22 mouse cellular contexts compared by ENCODE assay signal in genomic region chr10:13209930-13210637, GRCm38 (mm10). TPM values are rescaled to one million over a fixed set of nuclear protein-coding genes. Genes with fewer than 3 reads are reported as not detected.
DNase-seq lines count a peak whose midpoint lies in the region; ATAC-seq and TF ChIP-seq lines count a peak whose summit lies in the region.
"Had no signal": no experiment of that assay in that cellular context is flagged by ENCODE, and none has a peak within 500 bp of the region (broad histone marks: within the 10 kb centered on the region; RNA-seq: fewer than 3 reads in every experiment).

No protein-coding gene starts in this region.

- no peak overlapping the region for H3K9ac ChIP-seq in heart, embryonic 14.5 days (ENCODE audit: low read length)
- H3K9ac ChIP-seq in lung, embryonic 14.5 days = no peak overlapping the region
- H3K9ac ChIP-seq in intestine, embryonic 14.5 days (ENCODE audit: low read length) = no peak overlapping the region
- H3K9ac ChIP-seq in stomach, embryonic 16.5 days (ENCODE audit: low read length) = no peak overlapping the region
- H3K9ac ChIP-seq: embryonic facial prominence, embryonic 12.5 days; forebrain, postnatal 0 days had no signal

- no peaks in the 10 kb centered on the region for H3K9me3 ChIP-seq in heart, embryonic 14.5 days (ENCODE audit: control insufficient read depth, low read length)
- no peaks in the 10 kb centered on the region for H3K9me3 ChIP-seq in lung, embryonic 14.5 days (ENCODE audit: low read depth, low read length)
- H3K9me3 ChIP-seq in intestine, embryonic 14.5 days (ENCODE audit: control insufficient read depth, low read length) = no peaks in the 10 kb centered on the region
- no peaks in the 10 kb centered on the region for H3K9me3 ChIP-seq in stomach, embryonic 16.5 days (replicated peaks; ENCODE audit: control insufficient read depth, low read length)
- H3K9me3 ChIP-seq: embryonic facial prominence, embryonic 12.5 days; midbrain, embryonic 10.5 days had no signal

- H3K27me3 ChIP-seq in heart, embryonic 14.5 days (ENCODE audit: control insufficient read depth, insufficient read depth, low read length) = no peaks in the 10 kb centered on the region
- H3K27me3 ChIP-seq in lung, embryonic 14.5 days (ENCODE audit: insufficient read depth, low read length) = no peaks in the 10 kb centered on the region
- H3K27me3 ChIP-seq in intestine, embryonic 14.5 days (replicated peaks; ENCODE audit: control insufficient read depth, insufficient read depth, low read length) = no peaks in the 10 kb centered on the region
- no peaks in the 10 kb centered on the region for H3K27me3 ChIP-seq in stomach, embryonic 16.5 days (ENCODE audit: control insufficient read depth, insufficient read depth, low read length)
- no peaks in the 10 kb centered on the region for H3K27me3 ChIP-seq in cerebellum, adult 2 months (ENCODE audit: control insufficient read depth, insufficient read depth, low read length)
- H3K27me3 ChIP-seq: embryonic facial prominence, embryonic 12.5 days had no signal

- H3K4me2 ChIP-seq in heart, embryonic 14.5 days (ENCODE audit: low read length) = no peak overlapping the region
- no peak overlapping the region for H3K4me2 ChIP-seq in lung, embryonic 14.5 days
- H3K4me2 ChIP-seq in intestine, embryonic 14.5 days (ENCODE audit: low read length) = no peak overlapping the region
- no peak overlapping the region for H3K4me2 ChIP-seq in stomach, embryonic 16.5 days (ENCODE audit: low read depth, low read length)
- H3K4me2 ChIP-seq: embryonic facial prominence, embryonic 12.5 days had no signal

- TF ChIP-seq CTCF in lung, embryonic 14.5 days (IDR thresholded peaks at IDR 0.05; ENCODE audit: low read depth) = no peak
- TF ChIP-seq CTCF in lung, adult 2 months (IDR thresholded peaks at IDR 0.05; ENCODE audit: insufficient read depth, low read length) = no peak
- TF ChIP-seq CTCF in cerebellum, adult 2 months (IDR thresholded peaks at IDR 0.05; ENCODE audit: borderline replicate concordance, insufficient read depth, low read depth, low read length) = no peak

- 0 out of 4 replicates have a peak overlapping the region, but pooled peaks have one; percentile 17 to 29 for H3K27ac ChIP-seq in heart, embryonic 14.5 days (replicated peaks in 1 of 2; ENCODE audit: control insufficient read depth in 1 of 2, insufficient read depth in 1 of 2, low read depth in 2 of 2, low read length in 2 of 2)
- peak overlapping the region; percentile 69 for H3K27ac ChIP-seq in lung, embryonic 14.5 days (ENCODE audit: low read depth)
- H3K27ac ChIP-seq in intestine, embryonic 14.5 days (ENCODE audit: low read depth) = peak overlapping the region; percentile 62
- H3K27ac ChIP-seq in stomach, embryonic 16.5 days (ENCODE audit: low read length) = peak overlapping the region; percentile 65
- H3K27ac ChIP-seq in cerebellum, adult 2 months (ENCODE audit: insufficient read depth, low read length) = no peak overlapping the region
- H3K27ac ChIP-seq: embryonic facial prominence, embryonic 12.5 days; midbrain, embryonic 10.5 days had no signal

- peaks cover 6 to 32% of the 10 kb centered on the region in 2 experiments for H3K4me1 ChIP-seq in heart, embryonic 14.5 days (ENCODE audit: control insufficient read depth in 2 of 2, insufficient read depth in 2 of 2, low read length in 2 of 2)
- H3K4me1 ChIP-seq in lung, embryonic 14.5 days (ENCODE audit: insufficient read depth) = peaks cover 29% of the 10 kb centered on the region
- no peaks in the 10 kb centered on the region; the same call in 1 of the 2 replicates for H3K4me1 ChIP-seq in lung, adult 2 months (ENCODE audit: control insufficient read depth, insufficient read depth, low read length)
- peaks cover 28% of the 10 kb centered on the region for H3K4me1 ChIP-seq in intestine, embryonic 14.5 days (replicated peaks; ENCODE audit: control insufficient read depth, insufficient read depth, low read length)
- peaks cover 19% of the 10 kb centered on the region; the same call in 1 of the 2 replicates for H3K4me1 ChIP-seq in stomach, embryonic 16.5 days (ENCODE audit: control insufficient read depth, insufficient read depth, low read length)
- no peaks in the 10 kb centered on the region for H3K4me1 ChIP-seq in cerebellum, adult 2 months (ENCODE audit: control insufficient read depth, insufficient read depth, low read length)
- H3K4me1 ChIP-seq: embryonic facial prominence, embryonic 12.5 days; midbrain, embryonic 10.5 days had no signal

- peaks cover 8% of the 10 kb centered on the region; the same call in 1 of the 2 replicates for H3K36me3 ChIP-seq in heart, embryonic 14.5 days (ENCODE audit: control insufficient read depth, insufficient read depth, low read length)
- H3K36me3 ChIP-seq in lung, embryonic 14.5 days (ENCODE audit: insufficient read depth) = 0 out of 2 replicates have a peak, but pooled peaks cover 4% of the 10 kb centered on the region
- H3K36me3 ChIP-seq in intestine, embryonic 14.5 days (ENCODE audit: control insufficient read depth, insufficient read depth, low read length) = no peaks in the 10 kb centered on the region
- no peaks in the 10 kb centered on the region for H3K36me3 ChIP-seq in stomach, embryonic 16.5 days (ENCODE audit: control insufficient read depth, insufficient read depth, low read length)
- H3K36me3 ChIP-seq: embryonic facial prominence, embryonic 12.5 days had no signal

- ATAC-seq in heart, embryonic 14.5 days (ENCODE audit: insufficient number of reproducible peaks, insufficient read depth, low FRiP score, low read depth) = no peak
- peak; percentile 91 for ATAC-seq in lung, embryonic 14.5 days (ENCODE audit: insufficient read depth)
- ATAC-seq in intestine, embryonic 14.5 days (replicated peaks; ENCODE audit: low FRiP score, low TSS enrichment, low read depth) = peak; percentile 73
- ATAC-seq in stomach, embryonic 16.5 days (ENCODE audit: insufficient read depth, low FRiP score) = peak; percentile 65
- ATAC-seq: forebrain, postnatal 0 days had no signal

- no peak for TF ChIP-seq POLR2A in lung, adult 2 months (IDR thresholded peaks at IDR 0.05; ENCODE audit: borderline replicate concordance, extremely low read depth, low read depth, low read length)
- TF ChIP-seq POLR2A in cerebellum, adult 2 months (IDR thresholded peaks at IDR 0.05; ENCODE audit: borderline replicate concordance, insufficient read depth, low read length) = no peak

- H3K4me3 ChIP-seq in heart, embryonic 14.5 days (ENCODE audit: control insufficient read depth in 1 of 2, insufficient read depth in 1 of 2, low read depth in 1 of 2, low read length in 2 of 2) = no peak overlapping the region
- H3K4me3 ChIP-seq in lung, embryonic 14.5 days (ENCODE audit: low read depth, low read length) = no peak overlapping the region
- H3K4me3 ChIP-seq in lung, adult 2 months (replicated peaks; ENCODE audit: extremely low read depth, low read depth, low read length) = no peak overlapping the region
- H3K4me3 ChIP-seq in intestine, embryonic 14.5 days (ENCODE audit: low read depth, low read length) = no peak overlapping the region
- H3K4me3 ChIP-seq in stomach, embryonic 16.5 days (replicated peaks; ENCODE audit: low read length) = no peak overlapping the region
- H3K4me3 ChIP-seq in cerebellum, adult 2 months (replicated peaks; ENCODE audit: insufficient read depth, low read depth, low read length) = no peak overlapping the region
- H3K4me3 ChIP-seq: embryonic facial prominence, embryonic 12.5 days; midbrain, embryonic 10.5 days had no signal

- intact Hi-C loops in heart, postnatal 14 days (cut with DNase I) = no loop called here

- no peak for DNase-seq in heart, postnatal 14 days
- DNase-seq in lung, embryonic 14.5 days = peak; percentile 83
- DNase-seq in lung, adult 2 months = no peak
- DNase-seq in intestine, embryonic 14.5 days (ENCODE audit: low spot score) = peak; percentile 63
- DNase-seq in cerebellum, adult 2 months = no peak
- DNase-seq: adrenal gland, postnatal 25 days; B cell, adult 2 months; cerebellum, adult 18-20 months; forebrain, postnatal 0 days; liver; right cerebral cortex, postnatal 25 days; thymus, postnatal 4 days had no signal

- 29% methylated on average over 8 of the region's 8 CpGs for WGBS in heart, embryonic 14.5 days
- WGBS in lung, embryonic 14.5 days = 15% methylated on average over 8 of the region's 8 CpGs
- 31% methylated on average over 8 of the region's 8 CpGs for WGBS in lung, adult 2 months
- 27% methylated on average over 8 of the region's 8 CpGs for WGBS in intestine, embryonic 14.5 days
- WGBS in stomach, embryonic 16.5 days = 20% methylated on average over 8 of the region's 8 CpGs
- 75% methylated on average over 8 of the region's 8 CpGs for WGBS in cerebellum, adult 2 months

RNA-seq across cellular contexts. Expression of gene Ltv1, which starts 17.1 kb away (rescaled TPM):
- polyA plus RNA-seq in heart, embryonic 14.5 days (2014; fragmentation: Nextera tagmentation; extraction: Ambion mirVana) = 46.8 and 48.8 TPM in 2 replicates
- total RNA-seq in heart, postnatal 14 days (2021) = 10 to 100 TPM; 19.9 to 20.1 TPM
- 81.7 and 83.8 TPM in 2 replicates for polyA plus RNA-seq in lung, embryonic 14.5 days (2014; fragmentation: Nextera tagmentation; extraction: Ambion mirVana)
- 7.3 and 12.2 TPM in 2 replicates for polyA plus RNA-seq in lung, adult 2 months (2012; rRNA removed)
- 80.1 and 87.2 TPM in 2 replicates for polyA plus RNA-seq in intestine, embryonic 14.5 days (2014; fragmentation: Nextera tagmentation; extraction: Ambion mirVana)
- 76.3 and 77.5 TPM in 2 replicates for polyA plus RNA-seq in stomach, embryonic 16.5 days (2015; fragmentation: Nextera tagmentation; extraction: Ambion mirVana)
- polyA plus RNA-seq in cerebellum, adult 2 months (2012; rRNA removed) = 23.5 and 25.8 TPM in 2 replicates

RNA-seq across cellular contexts. Expression of gene Zc2hc1b, which starts 32.3 kb away (rescaled TPM):
- polyA plus RNA-seq in heart, embryonic 14.5 days (2014; fragmentation: Nextera tagmentation; extraction: Ambion mirVana) = not detected in 2 replicates
- not detected for total RNA-seq in heart, postnatal 14 days (2021)
- polyA plus RNA-seq in lung, embryonic 14.5 days (2014; fragmentation: Nextera tagmentation; extraction: Ambion mirVana) = not detected in 2 replicates
- polyA plus RNA-seq in lung, adult 2 months (2012; rRNA removed) = not detected in 2 replicates
- not detected in 2 replicates for polyA plus RNA-seq in intestine, embryonic 14.5 days (2014; fragmentation: Nextera tagmentation; extraction: Ambion mirVana)
- not detected in 2 replicates for polyA plus RNA-seq in stomach, embryonic 16.5 days (2015; fragmentation: Nextera tagmentation; extraction: Ambion mirVana)
- not detected in 2 replicates for polyA plus RNA-seq in cerebellum, adult 2 months (2012; rRNA removed)
- total RNA-seq: adrenal gland, postnatal 25 days; forebrain, postnatal 0 days; gastrocnemius, adult 18-20 months; layer of hippocampus, postnatal 25 days; left cerebral cortex, postnatal 25 days had no signal
- polyA plus RNA-seq: embryonic facial prominence, embryonic 12.5 days; forebrain, postnatal 0 days; gonadal fat pad, adult 2 months; hindbrain, embryonic 11.5 days; midbrain, embryonic 10.5 days; neural tube, embryonic 14.5 days had no signal

Comparison
In these comparisons a context has a peak if more than half of its experiments do, and no peak if none do; other contexts are left out.
1. DNase-seq: peak in lung, embryonic 14.5 days (single experiment) and intestine, embryonic 14.5 days (single experiment); none in heart, postnatal 14 days (0 of 2), lung, adult 2 months (single experiment) and cerebellum, adult 2 months (0 of 2).